Mouse (Mus musculus) limb, embryonic 12.5 days (tissue): ENCODE measurements at regions not wholly inside any gene's neighbourhood (a gene's known extent, or its start where the extent isn't known, plus 50 kb on each side); places are given as distances from the start of the nearest gene placed in this dataset. TPM values are rescaled to one million over a fixed set of nuclear protein-coding genes. Genes with fewer than 3 reads are reported as not detected.
"Not testable (repeated sequence)": the region's sequence is repeated elsewhere in the genome, so short reads cannot be mapped to it uniquely, and the experiment has no call there.

Experiments used
- ATAC-seq: fragments of 200-750 bp; cut with Nextera tagmentation; 2 replicates; pipeline ENCODE4 v1.8.0; 2017; ENCODE audit warnings: low read depth, moderate TSS enrichment; ENCODE audit not compliant: insufficient number of reproducible peaks, insufficient read depth, low FRiP score, low TSS enrichment
- H3K27ac ChIP-seq: fragments of 300-500 bp; sonication (generic); 2 replicates; pipeline ENCODE4 v1.5.1; 2016; ENCODE audit warnings: mild to moderate bottlenecking, moderate library complexity
- H3K27me3 ChIP-seq: fragments of 300-500 bp; sonication (generic); 2 replicates; pipeline ENCODE4 v1.6.1; 2016; ENCODE audit warnings: mild to moderate bottlenecking, moderate library complexity
- H3K36me3 ChIP-seq: fragments of 300-500 bp; sonication (generic); 2 replicates; pipeline ENCODE4 v1.6.1; 2016; ENCODE audit warnings: mild to moderate bottlenecking, moderate library complexity
- H3K4me1 ChIP-seq: fragments of 300-500 bp; sonication (generic); replicated peaks from 2 replicates; pipeline ENCODE4 v1.6.1; 2016
- H3K4me2 ChIP-seq: fragments of 300-500 bp; sonication (generic); 2 replicates; pipeline ENCODE4 v1.6.1; 2016; ENCODE audit warnings: mild to moderate bottlenecking, moderate library complexity
- H3K4me3 ChIP-seq: fragments of 300-500 bp; sonication (generic); replicated peaks from 2 replicates; pipeline ENCODE4 v1.5.1; 2016; ENCODE audit warnings: mild to moderate bottlenecking
- H3K9ac ChIP-seq: fragments of 300-500 bp; sonication (generic); replicated peaks from 2 replicates; pipeline ENCODE4 v1.6.1; 2016; ENCODE audit warnings: mild to moderate bottlenecking, moderate library complexity
- H3K9me3 ChIP-seq: fragments of 300-500 bp; sonication (generic); 2 replicates; pipeline ENCODE4 v1.6.1; 2016; ENCODE audit warnings: mild to moderate bottlenecking, moderate library complexity
- WGBS: fragments of 180-500 bp; shearing (Covaris S2); methylation state at CpG from one replicate; pipeline ENCODE4 v1.1.7; 2016; 5-methylcytosine and 5-hydroxymethylcytosine counted together
- microRNA counts: library from miRNA; unstranded; fragments of <30 nt; microRNA quantifications from one replicate; lab custom pipeline; 2017
- microRNA-seq: library from miRNA; unstranded; fragments of <30 nt; microRNA quantifications from one replicate; pipeline ENCODE4, GENCODE M21; 2017

GRCm38 (mm10) chr9:104398484-104398883, 60.9 kb upstream of the Acpp start:
- not testable (repeated sequence) for H3K4me1 ChIP-seq, H3K4me3 ChIP-seq, H3K36me3 ChIP-seq, H3K27ac ChIP-seq, ATAC-seq, H3K9me3 ChIP-seq, H3K4me2 ChIP-seq, H3K27me3 ChIP-seq, H3K9ac ChIP-seq
- 75% methylated on average over 4 of the region's 4 CpGs for WGBS

DNA sequence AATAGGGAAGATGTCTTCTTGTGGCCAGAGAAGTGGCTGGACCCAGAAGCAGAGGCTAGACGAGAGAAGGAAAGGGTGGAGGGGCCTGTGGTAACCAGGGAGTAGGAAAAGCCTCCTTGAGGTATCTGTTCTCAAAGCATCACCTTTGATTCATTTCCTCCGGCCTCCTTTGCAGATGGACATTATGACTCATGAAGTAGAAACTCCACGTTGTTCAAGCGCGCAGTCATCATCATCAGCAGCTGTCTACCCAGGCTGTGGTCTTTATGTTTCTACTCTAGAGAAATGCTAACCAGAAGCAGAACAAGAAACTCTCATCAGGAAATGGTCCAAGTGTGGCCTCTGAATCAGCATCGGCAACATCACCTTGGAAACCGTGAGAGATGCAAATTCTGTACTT, 50.3 kb upstream of the Acpp start:
- no peak overlapping the region for H3K27ac ChIP-seq
- H3K9me3 ChIP-seq, result no peaks in the 10 kb centered on the region
- H3K4me2 ChIP-seq, result no peak overlapping the region
- 93% methylated on average over 7 of the region's 7 CpGs for WGBS
- H3K4me3 ChIP-seq, result no peak overlapping the region
- no peak for ATAC-seq
- H3K4me1 ChIP-seq, result no peaks in the 10 kb centered on the region
- no peak overlapping the region for H3K9ac ChIP-seq
- H3K27me3 ChIP-seq, result no peaks in the 10 kb centered on the region
- H3K36me3 ChIP-seq, result no peaks in the 10 kb centered on the region

MicroRNAs encoded in the stretch of these regions (microRNA counts, 519-probe panel; counts per million panel counts)
- not detected for microRNA mmu-miR-2136 (lab: Ali Mortazavi, UCI)

Small RNA genes in the stretch of these regions (microRNA-seq; reads per million reads assigned to microRNA genes)
- not detected for gene Mir2136
